Mouse (Mus musculus): ENCODE data around the gene Cacna2d4.

GRCm38 (mm10) chr6:119395421-119396308 is 159.3 kb downstream of the Cacna2d4 start:
- TF ChIP-seq HCFC1 (IDR thresholded peaks at IDR 0.05; ENCODE audit: borderline replicate concordance, insufficient read depth, low read length) (no peak), MAFK (IDR thresholded peaks at IDR 0.05; ENCODE audit: insufficient read depth, low read depth, low read length) (no peak), ZNF384 (IDR thresholded peaks at IDR 0.05; ENCODE audit: low read depth, low read length) (0 out of 2 replicates have a peak, but pooled peaks have one; percentile 50), CHD2 (IDR thresholded peaks at IDR 0.05; ENCODE audit: low read depth, low read length) (no peak)

All from ES-E14 (cell line).